ENCODE assay signal across 12 mouse cellular contexts in the genomic region with DNA sequence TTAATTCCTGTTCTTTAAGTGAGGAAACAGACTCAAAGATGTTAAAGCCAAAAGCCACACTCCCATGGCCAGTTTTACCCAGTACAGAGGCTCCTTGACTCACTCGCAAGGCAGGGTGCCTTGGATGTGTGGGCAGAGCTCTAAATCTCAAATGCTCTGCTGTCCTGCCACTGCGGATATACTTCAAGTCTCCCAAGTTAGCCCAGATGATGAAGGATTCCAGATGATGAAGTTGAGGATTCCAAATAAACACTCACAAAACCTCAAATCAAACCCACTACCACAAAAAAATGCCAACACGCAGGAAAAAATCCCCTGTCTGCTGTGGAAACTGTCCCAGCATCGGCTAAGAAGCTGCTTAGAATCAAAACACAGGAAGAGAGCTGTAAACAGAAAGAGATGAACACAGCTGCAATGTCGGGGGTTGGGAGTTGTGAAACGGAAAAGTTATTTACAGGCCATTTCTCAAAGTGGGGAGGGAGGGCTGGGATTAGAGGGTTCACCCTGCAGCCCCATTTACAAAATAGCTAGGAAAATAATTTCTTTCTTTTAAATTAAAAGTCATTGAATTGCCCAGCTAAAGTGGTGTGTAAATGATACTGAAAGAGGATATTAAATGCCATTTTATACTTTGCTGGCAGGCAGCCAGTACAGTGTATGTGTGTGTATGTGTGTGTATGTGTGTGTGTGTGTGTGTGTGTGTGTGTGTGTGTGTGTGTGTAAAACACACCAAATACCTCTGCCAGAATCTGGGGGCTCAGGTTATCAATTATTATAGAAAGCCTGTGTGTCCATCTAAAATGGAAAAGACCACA.
DNase-seq lines count a peak whose midpoint lies in the region; ATAC-seq and TF ChIP-seq lines count a peak whose summit lies in the region.
"Had no signal": no experiment of that assay in that cellular context is flagged by ENCODE, and none has a peak within 500 bp of the region (broad histone marks: within the 10 kb centered on the region; RNA-seq: fewer than 3 reads in every experiment).

No protein-coding gene starts in this region.

- H3K4me3 ChIP-seq in heart, embryonic 16.5 days (ENCODE audit: low read length) = no peak overlapping the region
- H3K4me3 ChIP-seq in heart, embryonic 10.5 days = no peak overlapping the region
- H3K4me3 ChIP-seq in intestine, embryonic 14.5 days (ENCODE audit: low read depth, low read length) = no peak overlapping the region
- H3K4me3 ChIP-seq in myocyte = no peak overlapping the region

- H3K9me3 ChIP-seq in heart, embryonic 16.5 days (replicated peaks; ENCODE audit: control insufficient read depth, low read length) = no peaks in the 10 kb centered on the region
- H3K9me3 ChIP-seq in heart, embryonic 10.5 days = no peaks in the 10 kb centered on the region
- no peaks in the 10 kb centered on the region for H3K9me3 ChIP-seq in intestine, embryonic 14.5 days (ENCODE audit: control insufficient read depth, low read length)

- no peak for DNase-seq in heart, embryonic 10.5 days (ENCODE audit: low spot score)
- peak; percentile 59 for DNase-seq in CD4-positive helper T cell, adult 2 months (ENCODE audit: low read depth, low spot score)
- DNase-seq in intestine, embryonic 14.5 days (ENCODE audit: low spot score) = no peak
- DNase-seq in embryo, embryonic 10.5 days (ENCODE audit: low spot score) = no peak
- no peak for DNase-seq in retina, postnatal 1 day
- no peak for DNase-seq in gastrocnemius, adult 18-20 months (ENCODE audit: low spot score)
- DNase-seq: cerebellum, adult 11-12 months; kidney, postnatal 4 days had no signal

- H3K4me2 ChIP-seq in heart, embryonic 16.5 days (ENCODE audit: low read depth, low read length) = 0 out of 2 replicates have a peak overlapping the region, but pooled peaks have one; percentile 7
- peak overlapping the region; percentile 28 for H3K4me2 ChIP-seq in intestine, embryonic 14.5 days (ENCODE audit: low read length)
- H3K4me2 ChIP-seq in myocyte (ENCODE audit: low read depth) = peak overlapping the region; percentile 70
- H3K4me2 ChIP-seq: heart, embryonic 11.5 days had no signal

- H3K36me3 ChIP-seq in heart, embryonic 16.5 days (ENCODE audit: control insufficient read depth, insufficient read depth) = no peaks in the 10 kb centered on the region
- H3K36me3 ChIP-seq in heart, embryonic 10.5 days = no peaks in the 10 kb centered on the region
- H3K36me3 ChIP-seq in intestine, embryonic 14.5 days (ENCODE audit: control insufficient read depth, insufficient read depth, low read length) = no peaks in the 10 kb centered on the region
- no peaks in the 10 kb centered on the region for H3K36me3 ChIP-seq in myocyte (ENCODE audit: control insufficient read depth, insufficient read depth)

- H3ac ChIP-seq in myocyte (ENCODE audit: control insufficient read depth, insufficient read length) = no peak overlapping the region

- TF ChIP-seq POLR2A in myocyte (IDR thresholded peaks at IDR 0.05; ENCODE audit: insufficient read length, low read depth) = no peak

- H3K27ac ChIP-seq in heart, embryonic 16.5 days (ENCODE audit: low read length) = peak overlapping the region; percentile 62
- H3K27ac ChIP-seq in heart, embryonic 10.5 days = no peak overlapping the region; the same call in 1 of the 2 replicates
- H3K27ac ChIP-seq in intestine, embryonic 14.5 days (ENCODE audit: low read depth) = peak overlapping the region; percentile 87

- peaks cover 2% of the 10 kb centered on the region; the same call in 1 of the 2 replicates for H3K27me3 ChIP-seq in heart, embryonic 16.5 days (ENCODE audit: control insufficient read depth, insufficient read depth, low read length)
- H3K27me3 ChIP-seq in heart, embryonic 10.5 days (ENCODE audit: insufficient read depth, poor library complexity, severe bottlenecking) = no peaks in the 10 kb centered on the region
- no peaks in the 10 kb centered on the region for H3K27me3 ChIP-seq in intestine, embryonic 14.5 days (replicated peaks; ENCODE audit: control insufficient read depth, insufficient read depth, low read length)
- H3K27me3 ChIP-seq in myocyte (ENCODE audit: control insufficient read depth, insufficient read depth, insufficient read length) = no peaks in the 10 kb centered on the region
- H3K27me3 ChIP-seq: CH12.LX had no signal

- peak overlapping the region; percentile 26; the same call in 1 of the 2 replicates for H3K9ac ChIP-seq in heart, embryonic 16.5 days (ENCODE audit: low read length)
- H3K9ac ChIP-seq in intestine, embryonic 14.5 days (ENCODE audit: low read length) = no peak overlapping the region

- peaks cover 18% of the 10 kb centered on the region for H3K4me1 ChIP-seq in heart, embryonic 16.5 days (ENCODE audit: control insufficient read depth, insufficient read depth, low read length)
- H3K4me1 ChIP-seq in heart, embryonic 10.5 days = peaks cover 34% of the 10 kb centered on the region
- peaks cover 38% of the 10 kb centered on the region for H3K4me1 ChIP-seq in intestine, embryonic 14.5 days (replicated peaks; ENCODE audit: control insufficient read depth, insufficient read depth, low read length)

- 27% methylated on average over 6 of the region's 6 CpGs for WGBS in heart, embryonic 16.5 days
- 25% methylated on average over 6 of the region's 6 CpGs for WGBS in heart, embryonic 10.5 days
- WGBS in intestine, embryonic 14.5 days = 22% methylated on average over 6 of the region's 6 CpGs

- no peak for ATAC-seq in heart, embryonic 16.5 days (replicated peaks; ENCODE audit: extremely low read depth, insufficient read depth, low FRiP score)
- ATAC-seq in intestine, embryonic 14.5 days (replicated peaks; ENCODE audit: low FRiP score, low TSS enrichment, low read depth) = no peak

- no peaks in the 10 kb centered on the region for H3K79me2 ChIP-seq in myocyte (ENCODE audit: control insufficient read depth, insufficient read depth)

TF ChIP-seq in myocyte, 11 proteins besides CTCF, POLR2A, EP300 and RAD21:
- TF ChIP-seq CEBPB (IDR thresholded peaks at IDR 0.05; ENCODE audit: insufficient read depth, poor library complexity, severe bottlenecking) = no peak
- no peak for TF ChIP-seq TCF3 (IDR thresholded peaks at IDR 0.05; ENCODE audit: insufficient read length, low read depth)
- no peak for TF ChIP-seq SRF (IDR thresholded peaks at IDR 0.05; ENCODE audit: control insufficient read depth, insufficient read length, low read depth)
- TF ChIP-seq REST (IDR thresholded peaks at IDR 0.05; ENCODE audit: insufficient read depth, insufficient read length) = no peak
- TF ChIP-seq MYOD1 (IDR thresholded peaks at IDR 0.05; ENCODE audit: control insufficient read depth in 1 of 3, insufficient read length in 2 of 3, low read depth in 2 of 3) = no peak
- no peak for TF ChIP-seq TCF12 (IDR thresholded peaks at IDR 0.05; ENCODE audit: insufficient read depth, poor library complexity, severe bottlenecking)
- TF ChIP-seq USF1 (IDR thresholded peaks at IDR 0.05; ENCODE audit: low read depth) = no peak
- no peak for TF ChIP-seq MAX (IDR thresholded peaks at IDR 0.05; ENCODE audit: low read depth)

Comparison
In these comparisons a context has a peak if more than half of its experiments do, and no peak if none do; other contexts are left out.
1. H3K4me2 ChIP-seq: peak in every context shown above with its lines; median percentile 70 in myocyte; 28 in intestine, embryonic 14.5 days; 7 in heart, embryonic 16.5 days.